Mouse (Mus musculus) forebrain, embryonic 10.5 days (tissue): ENCODE results near the gene Tmem262. TPM values are rescaled to one million over a fixed set of nuclear protein-coding genes. Genes with fewer than 3 reads are reported as not detected.

Experiments
- DNase-seq: peaks from one replicate; pipeline ENCODE4 v3.0.0-alpha.2; 2017; ENCODE audit warnings: low spot score; ENCODE audit errors: extremely low spot score
- H3K27ac ChIP-seq: fragments of 300-500 bp; sonication (generic); 2 replicates; pipeline ENCODE4 v1.5.1; 2016; ENCODE audit warnings: mild to moderate bottlenecking
- H3K27me3 ChIP-seq: fragments of 300-500 bp; sonication (generic); 2 replicates; pipeline ENCODE4 v1.6.1; 2016; ENCODE audit warnings: mild to moderate bottlenecking; ENCODE audit not compliant: poor library complexity, severe bottlenecking
- H3K36me3 ChIP-seq: fragments of 300-500 bp; sonication (generic); replicated peaks from 2 replicates; pipeline ENCODE4 v1.6.1; 2016; ENCODE audit warnings: mild to moderate bottlenecking, moderate library complexity
- H3K4me1 ChIP-seq: fragments of 300-500 bp; sonication (generic); 2 replicates; pipeline ENCODE4 v1.6.1; 2016
- H3K4me3 ChIP-seq: fragments of 300-500 bp; sonication (generic); 2 replicates; pipeline ENCODE4 v1.5.1; 2016; ENCODE audit warnings: mild to moderate bottlenecking, moderate library complexity
- H3K9me3 ChIP-seq: fragments of 300-500 bp; sonication (generic); 2 replicates; pipeline ENCODE4 v1.6.1; 2016; ENCODE audit warnings: mild to moderate bottlenecking, moderate library complexity
- WGBS: fragments of 180-500 bp; shearing (Covaris S2); methylation state at CpG from one replicate; pipeline ENCODE4 v1.1.7; 2016; 5-methylcytosine and 5-hydroxymethylcytosine counted together
- polyA plus RNA-seq: library from polyadenylated mRNA; unstranded; fragments of >200 nt; fragmentation: Nextera tagmentation; extraction: Ambion mirVana; gene quantifications from 2 replicates; pipeline ENCODE4 v1.2.1, GENCODE M21; 2016

Gene Tmem262
- polyA plus RNA-seq, 1 experiment from 2014 or later = not detected

- peak overlapping the region; percentile 99 for H3K27ac ChIP-seq
- peaks cover 57% of the 10 kb centered on the region for H3K36me3 ChIP-seq
- peak overlapping the region; percentile 97 for H3K4me3 ChIP-seq
- 89% methylated on average over 8 of the region's 8 CpGs for WGBS
- no peak for DNase-seq
- no peaks in the 10 kb centered on the region for H3K9me3 ChIP-seq
- no peaks in the 10 kb centered on the region for H3K27me3 ChIP-seq
- peaks cover 29% of the 10 kb centered on the region for H3K4me1 ChIP-seq
Measured at GRCm38 (mm10) chr19:6047899-6048166, 32.0 kb upstream of the Tmem262 start.

GRCm38 (mm10) chr19:6048681-6049410, 31.0 kb upstream of the Tmem262 start:
- H3K4me1 ChIP-seq = peaks cover 29% of the 10 kb centered on the region
- DNase-seq = no peak
- WGBS = 94% methylated on average over 11 of the region's 11 CpGs
- no peaks in the 10 kb centered on the region for H3K9me3 ChIP-seq
- peaks cover 65% of the 10 kb centered on the region for H3K36me3 ChIP-seq
- no peaks in the 10 kb centered on the region for H3K27me3 ChIP-seq
- no peak overlapping the region for H3K27ac ChIP-seq
- H3K4me3 ChIP-seq = peak overlapping the region; percentile 9; the same call in 1 of the 2 replicates

- WGBS = 86% methylated on average over 7 of the region's 7 CpGs
- no peak overlapping the region for H3K27ac ChIP-seq
- peaks cover 87% of the 10 kb centered on the region for H3K36me3 ChIP-seq
- H3K4me1 ChIP-seq = peaks cover 26% of the 10 kb centered on the region
- H3K9me3 ChIP-seq = no peaks in the 10 kb centered on the region
- no peaks in the 10 kb centered on the region for H3K27me3 ChIP-seq
- peak overlapping the region; percentile 8; the same call in 1 of the 2 replicates for H3K4me3 ChIP-seq
- no peak for DNase-seq
Measured at GRCm38 (mm10) chr19:6052516-6052915, 27.3 kb upstream of the Tmem262 start.

- WGBS = 88% methylated on average over 5 of the region's 5 CpGs
- Histone ChIP-seq H3K36me3 (peaks cover 79% of the 10 kb centered on the region), H3K27me3 (no peaks in the 10 kb centered on the region), H3K4me3 (no peak overlapping the region), H3K27ac (no peak overlapping the region), H3K4me1 (peaks cover 23% of the 10 kb centered on the region), H3K9me3 (no peaks in the 10 kb centered on the region)
- DNase-seq = no peak
Measured at GRCm38 (mm10) chr19:6054296-6054695, 25.5 kb upstream of the Tmem262 start.

- peak overlapping the region; percentile 85 for H3K4me3 ChIP-seq
- no peak for DNase-seq
- H3K27me3 ChIP-seq = no peaks in the 10 kb centered on the region
- peak overlapping the region; percentile 98; the same call in 1 of the 2 replicates for H3K27ac ChIP-seq
- WGBS = 68% methylated on average over 4 of the region's 4 CpGs
- H3K36me3 ChIP-seq = peaks cover 68% of the 10 kb centered on the region
- peaks cover 34% of the 10 kb centered on the region for H3K4me1 ChIP-seq
- H3K9me3 ChIP-seq = no peaks in the 10 kb centered on the region
Measured at GRCm38 (mm10) chr19:6056696-6057095, 23.1 kb upstream of the Tmem262 start.

- WGBS = under 1% methylated on average over 60 of the region's 63 CpGs
- peaks cover 42% of the 10 kb centered on the region for H3K4me1 ChIP-seq
- H3K9me3 ChIP-seq = no peaks in the 10 kb centered on the region
- peak within 1 kb of the TSS; percentile 85 for H3K4me3 ChIP-seq
- peaks cover 60% of the 10 kb centered on the region for H3K36me3 ChIP-seq
- DNase-seq = peak; percentile 98
- H3K27me3 ChIP-seq = no peaks in the 10 kb centered on the region
- H3K27ac ChIP-seq = peak within 1 kb of the TSS; percentile 98
Measured at GRCm38 (mm10) chr19:6057313-6058096, 22.3 kb upstream of the Tmem262 start, which contains the start of the genes Mrpl49 and Fau. Gene Mrpl49 (minus strand): TSS chr19:6057785. Gene Fau (plus strand): TSS chr19:6057844.

GRCm38 (mm10) chr19:6058513-6058912, 21.3 kb upstream of the Tmem262 start:
- WGBS = 41% methylated on average over 5 of the region's 5 CpGs
- peaks cover 49% of the 10 kb centered on the region for H3K4me1 ChIP-seq
- H3K27me3 ChIP-seq = no peaks in the 10 kb centered on the region
- H3K27ac ChIP-seq = peak overlapping the region; percentile 98
- H3K9me3 ChIP-seq = no peaks in the 10 kb centered on the region
- DNase-seq = no peak
- peaks cover 58% of the 10 kb centered on the region for H3K36me3 ChIP-seq
- H3K4me3 ChIP-seq = peak overlapping the region; percentile 85

- WGBS = 86% methylated on average over 5 of the region's 5 CpGs
Measured at GRCm38 (mm10) chr19:6058966-6059365, 20.9 kb upstream of the Tmem262 start.

GRCm38 (mm10) chr19:6061021-6061533, 18.8 kb upstream of the Tmem262 start, which contains the start of gene Znhit2:
Gene Znhit2 (plus strand): TSS chr19:6061192.
- peaks cover 54% of the 10 kb centered on the region for H3K4me1 ChIP-seq
- H3K4me3 ChIP-seq = peak within 1 kb of the TSS; percentile 70
- H3K9me3 ChIP-seq = no peaks in the 10 kb centered on the region
- H3K36me3 ChIP-seq = peaks cover 40% of the 10 kb centered on the region
- H3K27ac ChIP-seq = peak within 1 kb of the TSS; percentile 92
- peak; percentile 94 for DNase-seq
- WGBS = under 1% methylated on average over 58 of the region's 58 CpGs
- H3K27me3 ChIP-seq = no peaks in the 10 kb centered on the region

More at GRCm38 (mm10) chr19:6058966-6059365, 20.9 kb upstream of the Tmem262 start:
- Histone ChIP-seq H3K4me1 (peaks cover 49% of the 10 kb centered on the region), H3K27me3 (no peaks in the 10 kb centered on the region), H3K27ac (no peak overlapping the region), H3K9me3 (no peaks in the 10 kb centered on the region), H3K36me3 (peaks cover 58% of the 10 kb centered on the region), H3K4me3 (peak overlapping the region; percentile 85)
- DNase-seq = no peak

GRCm38 (mm10) chr19:6061641-6062302, 18.1 kb upstream of the Tmem262 start:
- H3K36me3 ChIP-seq = peaks cover 37% of the 10 kb centered on the region
- no peaks in the 10 kb centered on the region for H3K27me3 ChIP-seq
- peak overlapping the region; percentile 70 for H3K4me3 ChIP-seq
- no peaks in the 10 kb centered on the region for H3K9me3 ChIP-seq
- peaks cover 54% of the 10 kb centered on the region for H3K4me1 ChIP-seq
- peak overlapping the region; percentile 92 for H3K27ac ChIP-seq
- peak; percentile 50 for DNase-seq
- WGBS = 4% methylated on average over 44 of the region's 44 CpGs

GRCm38 (mm10) chr19:6062418-6062817, 17.4 kb upstream of the Tmem262 start:
- H3K4me1 ChIP-seq = peaks cover 56% of the 10 kb centered on the region
- H3K27ac ChIP-seq = peak overlapping the region; percentile 92
- no peaks in the 10 kb centered on the region for H3K27me3 ChIP-seq
- DNase-seq = no peak
- H3K36me3 ChIP-seq = peaks cover 37% of the 10 kb centered on the region
- H3K4me3 ChIP-seq = peak overlapping the region; percentile 70
- H3K9me3 ChIP-seq = no peaks in the 10 kb centered on the region
- 82% methylated on average over 5 of the region's 5 CpGs for WGBS

GRCm38 (mm10) chr19:6063081-6063480, 16.8 kb upstream of the Tmem262 start:
- 95% methylated on average over 6 of the region's 6 CpGs for WGBS
- no peaks in the 10 kb centered on the region for H3K9me3 ChIP-seq
- peaks cover 37% of the 10 kb centered on the region for H3K36me3 ChIP-seq
- H3K27me3 ChIP-seq = no peaks in the 10 kb centered on the region
- no peak overlapping the region for H3K27ac ChIP-seq
- peak overlapping the region; percentile 70; the same call in 1 of the 2 replicates for H3K4me3 ChIP-seq
- DNase-seq = no peak
- peaks cover 62% of the 10 kb centered on the region for H3K4me1 ChIP-seq
